Mouse (Mus musculus): ENCODE data around the gene Ugt2b36.
"Not testable (repeated sequence)": the region's sequence is repeated elsewhere in the genome, so short reads cannot be mapped to it uniquely, and the experiment has no call there.

Ugt2b36 gene

DNA sequence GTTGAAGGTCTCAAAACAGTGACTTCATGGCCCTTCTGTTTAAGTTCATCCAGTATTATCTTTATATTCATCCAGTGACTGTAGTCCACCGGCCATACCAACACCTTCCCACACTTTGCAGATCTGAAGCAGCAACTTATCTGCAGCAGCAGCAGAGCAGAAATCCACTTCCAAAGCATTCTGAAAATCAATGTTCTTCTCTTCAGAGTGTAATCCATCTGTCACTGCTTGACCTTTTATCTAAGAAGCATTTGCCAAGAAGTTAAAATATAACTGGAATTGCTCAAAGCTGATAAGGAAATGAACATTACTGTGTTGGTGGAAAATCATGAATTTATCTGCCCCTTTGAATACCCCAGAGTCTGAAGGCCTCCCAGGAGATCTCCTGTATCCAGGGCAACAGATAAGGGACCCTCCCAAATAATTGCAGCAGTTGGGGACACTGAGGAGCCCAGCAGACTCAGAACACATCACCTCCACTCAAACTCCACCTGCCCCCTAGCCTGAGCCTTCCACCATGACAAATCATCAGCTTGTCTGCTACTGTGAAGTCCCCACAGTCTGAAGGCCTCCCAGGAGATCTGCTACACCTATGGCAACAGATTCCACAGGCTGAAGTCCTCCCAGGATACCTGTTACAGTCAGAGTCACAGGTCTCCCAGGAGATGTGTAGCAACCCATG lies at the start of gene Ugt2b36:
TSS of gene Ugt2b36 (minus strand) at position 210 of the 682 bp plus-strand sequence.
- CTCF ChIA-PET = no interaction called here

DNA sequence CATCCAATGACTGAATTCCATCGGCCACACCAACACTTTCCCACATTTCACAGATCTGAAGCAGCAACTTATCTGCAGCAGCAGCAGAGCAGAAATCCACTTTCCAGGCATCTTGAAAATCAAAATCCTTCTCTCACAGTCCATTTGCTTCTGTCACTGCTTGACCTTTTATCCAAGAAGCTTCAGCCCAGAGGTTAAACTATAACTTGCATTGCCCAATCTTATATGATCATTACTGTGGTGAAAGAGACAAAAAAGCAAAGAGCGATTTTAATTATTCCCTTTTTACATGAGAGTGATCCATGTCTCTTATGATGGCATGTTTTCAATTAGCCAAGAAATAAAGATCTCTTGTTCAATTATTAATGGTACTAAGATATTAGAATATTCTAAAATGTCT lies 47.8 kb upstream of the Ugt2b36 start, which contains the start of gene Ugt2b5:
TSS of gene Ugt2b5 (minus strand) at position 123 of the 400 bp plus-strand sequence.
- CTCF ChIA-PET = not testable (repeated sequence)

DNA sequence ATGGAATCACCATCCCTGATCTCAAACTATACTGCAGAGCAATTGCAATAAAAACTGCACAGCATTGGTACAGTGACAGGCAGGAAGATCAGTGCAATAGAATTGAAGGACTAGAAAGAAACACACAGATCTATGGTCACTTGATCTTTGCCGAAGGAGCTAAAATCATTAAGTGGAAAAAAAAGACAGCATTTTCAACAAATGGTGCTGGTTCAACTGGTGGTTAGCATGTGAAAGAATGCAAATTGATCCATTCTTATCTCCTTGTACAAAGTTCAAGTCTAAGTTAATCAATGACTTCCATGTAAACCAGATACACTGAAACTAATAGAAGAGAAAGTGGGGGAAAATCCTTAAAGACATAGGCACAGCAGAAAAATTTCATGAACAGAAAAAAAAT lies 11.3 kb upstream of the Ugt2b36 start:
- CTCF ChIA-PET = not testable (repeated sequence)

DNA sequence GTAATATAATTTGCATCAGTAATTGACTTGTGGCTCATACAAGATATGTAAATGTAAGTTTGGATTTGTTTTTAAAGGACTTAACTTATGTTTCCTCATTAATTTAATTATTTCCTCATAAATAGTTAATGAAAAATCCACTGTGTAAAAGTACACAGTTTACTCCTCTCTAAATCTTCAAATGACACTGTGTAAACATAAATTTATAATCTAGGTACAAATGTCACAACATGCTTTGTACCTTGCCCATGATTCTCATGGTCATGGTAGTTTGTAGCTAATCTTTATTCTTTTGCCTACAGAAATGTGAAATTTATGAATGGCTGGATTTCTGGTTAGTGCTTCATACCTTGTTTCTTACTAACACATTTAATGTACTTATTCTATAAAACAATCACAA lies 1.2 kb downstream of the Ugt2b36 start:
- CTCF ChIA-PET = no interaction called here

DNA sequence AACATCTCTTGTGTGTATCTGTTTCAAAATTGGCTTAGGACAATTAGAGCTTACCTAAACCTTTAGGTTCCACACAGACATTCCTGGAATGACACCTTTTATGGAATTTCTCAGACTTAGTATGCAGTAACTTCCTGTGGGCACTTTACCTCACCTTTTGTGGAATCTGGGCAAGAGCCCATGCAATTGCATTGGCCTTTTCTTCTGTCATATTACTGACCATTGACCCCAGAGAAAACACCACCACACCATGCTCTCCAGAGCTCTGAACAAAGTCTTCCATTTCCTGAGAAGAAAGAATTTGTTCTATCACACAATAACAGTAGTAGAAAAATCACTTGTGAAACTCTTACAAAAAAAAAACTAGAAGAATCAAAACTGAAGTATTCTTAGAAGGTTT lies 3.1 kb downstream of the Ugt2b36 start:
- CTCF ChIA-PET = no interaction called here

DNA sequence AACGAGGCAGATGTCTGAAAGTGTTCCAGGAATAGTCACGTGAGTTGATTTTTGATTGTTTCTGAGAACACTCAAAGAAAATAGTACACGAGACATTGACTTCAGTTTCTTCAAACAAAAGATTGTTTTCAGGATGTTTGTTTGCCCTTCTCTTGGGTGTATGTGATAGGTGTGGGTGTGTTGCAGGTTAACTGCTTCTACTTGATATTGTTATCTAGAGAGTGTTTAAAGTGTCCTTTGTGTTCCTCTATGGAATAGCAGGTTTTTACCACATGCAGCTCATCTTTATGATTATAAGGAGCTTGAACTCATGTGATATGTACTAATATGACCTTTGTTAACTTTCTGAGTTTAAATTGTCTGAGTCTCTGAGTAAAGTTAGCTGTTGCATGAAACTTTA lies 6.1 kb downstream of the Ugt2b36 start:
- CTCF ChIA-PET = no interaction called here

DNA sequence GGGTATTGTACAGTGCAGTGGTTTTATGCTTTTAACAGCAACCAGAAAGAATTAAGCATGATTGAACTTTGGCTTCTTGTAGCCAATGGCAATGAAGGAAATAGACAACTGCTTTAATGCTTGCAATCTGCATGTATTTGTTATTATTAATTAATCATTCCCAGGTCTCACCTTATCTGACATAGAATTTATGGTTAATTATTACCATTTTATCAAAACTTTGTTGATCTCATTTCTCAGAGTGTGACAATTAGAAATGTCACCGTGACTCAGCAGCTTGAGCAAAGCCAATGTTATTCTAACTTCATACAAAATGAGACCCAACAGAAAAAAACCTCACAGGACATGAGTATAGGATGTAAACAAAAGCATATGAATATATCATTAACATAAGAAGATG lies 61.7 kb downstream of the Ugt2b36 start:
- CTCF ChIA-PET = interaction anchor here (0.6 kb wide), 1 partner anchor 147 kb away, joined by 4 read pairs; no protein-coding TSS in a partner anchor

DNA sequence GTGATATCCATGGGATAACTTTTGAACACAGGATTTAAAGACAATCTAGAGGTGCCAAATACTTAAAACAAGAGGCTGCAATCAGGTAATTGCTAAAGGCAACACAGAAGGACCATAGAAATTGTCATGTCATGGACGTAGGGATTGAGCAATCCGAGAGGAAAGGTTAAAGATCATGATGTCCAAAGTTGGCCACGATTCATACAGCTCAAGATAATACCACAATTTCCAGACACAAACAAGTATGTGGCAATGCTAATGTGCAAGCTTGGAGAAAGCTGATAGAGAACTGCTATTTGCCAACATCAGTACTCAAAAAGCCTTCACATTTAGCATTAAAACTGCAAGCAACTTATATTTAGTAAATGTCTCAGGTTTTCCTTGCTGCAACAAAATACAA lies 65.0 kb downstream of the Ugt2b36 start:
- CTCF ChIA-PET = no interaction called here

All from spleen, embryonic (tissue).